Mouse (Mus musculus) lung, adult 2 months (tissue): ENCODE data around the gene Tmem234.

Experiments used
- CTCF ChIP-seq: fragments of 200-500 bp; IDR thresholded peaks from 2 replicates; pipeline ENCODE4 v1.5.1; 2011; ENCODE audit warnings: mild to moderate bottlenecking, low read length, control low read depth; ENCODE audit not compliant: insufficient read depth
- POLR2A ChIP-seq: fragments of 200-500 bp; IDR thresholded peaks from 2 replicates; pipeline ENCODE4 v1.6.1; 2011; ENCODE audit warnings: low read depth, mild to moderate bottlenecking, control low read depth, low read length, borderline replicate concordance; ENCODE audit errors: extremely low read depth

- no peak for TF ChIP-seq POLR2A
- no peak for TF ChIP-seq CTCF
Measured at GRCm38 (mm10) chr4:129610026-129610425, 9.6 kb downstream of the Tmem234 start.
